Mouse (Mus musculus) heart, embryonic 10.5 days (tissue): ENCODE measurements around the gene Phactr2. TPM values are rescaled to one million over a fixed set of nuclear protein-coding genes. Genes with fewer than 3 reads are reported as not detected.
A peak's percentile ranks its signal among the peaks of the same experiment; 100 is the strongest.
"Not testable (repeated sequence)": the region's sequence is repeated elsewhere in the genome, so short reads cannot be mapped to it uniquely, and the experiment has no call there.

Experiments used
- DNase-seq: peaks from one replicate; pipeline ENCODE4 v3.0.0-alpha.2; 2017; ENCODE audit warnings: low spot score
- H3K27ac ChIP-seq: fragments of 300-500 bp; sonication (generic); 2 replicates; pipeline ENCODE4 v1.5.1; 2016; ENCODE audit warnings: mild to moderate bottlenecking
- H3K27me3 ChIP-seq: fragments of 300-500 bp; sonication (generic); 2 replicates; pipeline ENCODE4 v1.6.1; 2016; ENCODE audit warnings: mild to moderate bottlenecking; ENCODE audit not compliant: poor library complexity, insufficient read depth, severe bottlenecking
- H3K36me3 ChIP-seq: fragments of 300-500 bp; sonication (generic); 2 replicates; pipeline ENCODE4 v1.6.1; 2016; ENCODE audit warnings: mild to moderate bottlenecking, moderate library complexity
- H3K4me1 ChIP-seq: fragments of 300-500 bp; sonication (generic); 2 replicates; pipeline ENCODE4 v1.6.1; 2016; ENCODE audit warnings: mild to moderate bottlenecking
- H3K4me3 ChIP-seq: fragments of 300-500 bp; sonication (generic); 2 replicates; pipeline ENCODE4 v1.5.1; 2016; ENCODE audit warnings: mild to moderate bottlenecking, moderate library complexity
- H3K9me3 ChIP-seq: fragments of 300-500 bp; sonication (generic); 2 replicates; pipeline ENCODE4 v1.6.1; 2016; ENCODE audit warnings: mild to moderate bottlenecking, moderate library complexity
- WGBS: fragments of 180-500 bp; shearing (Covaris S2); methylation state at CpG from one replicate; pipeline ENCODE4 v1.1.7; 2016; 5-methylcytosine and 5-hydroxymethylcytosine counted together
- polyA plus RNA-seq: library from polyadenylated mRNA; unstranded; fragments of >200 nt; fragmentation: Nextera tagmentation; extraction: Ambion mirVana; gene quantifications from 2 replicates; pipeline ENCODE4 v1.2.1, GENCODE M21; 2016

The Phactr2 gene
- polyA plus RNA-seq, 1 experiment from 2014 or later, result 53.3 TPM

GRCm38 (mm10) chr10:13200862-13201261 is 273.4 kb downstream of the Phactr2 start:
- no peak overlapping the region for H3K27ac ChIP-seq
- no peaks in the 10 kb centered on the region for H3K27me3 ChIP-seq
- no peak for DNase-seq
- H3K9me3 ChIP-seq, result no peaks in the 10 kb centered on the region
- H3K36me3 ChIP-seq, result no peaks in the 10 kb centered on the region
- 93% methylated on average over 3 of the region's 3 CpGs for WGBS
- no peaks in the 10 kb centered on the region for H3K4me1 ChIP-seq
- no peak overlapping the region for H3K4me3 ChIP-seq

GRCm38 (mm10) chr10:13199234-13199633 is 275.0 kb downstream of the Phactr2 start:
- Histone ChIP-seq H3K9me3 (no peaks in the 10 kb centered on the region), H3K4me1 (no peaks in the 10 kb centered on the region), H3K27ac (no peak overlapping the region), H3K36me3 (no peaks in the 10 kb centered on the region), H3K27me3 (no peaks in the 10 kb centered on the region), H3K4me3 (no peak overlapping the region)
- DNase-seq, result no peak
- 85% methylated on average over 1 of the region's 1 CpGs for WGBS

DNA sequence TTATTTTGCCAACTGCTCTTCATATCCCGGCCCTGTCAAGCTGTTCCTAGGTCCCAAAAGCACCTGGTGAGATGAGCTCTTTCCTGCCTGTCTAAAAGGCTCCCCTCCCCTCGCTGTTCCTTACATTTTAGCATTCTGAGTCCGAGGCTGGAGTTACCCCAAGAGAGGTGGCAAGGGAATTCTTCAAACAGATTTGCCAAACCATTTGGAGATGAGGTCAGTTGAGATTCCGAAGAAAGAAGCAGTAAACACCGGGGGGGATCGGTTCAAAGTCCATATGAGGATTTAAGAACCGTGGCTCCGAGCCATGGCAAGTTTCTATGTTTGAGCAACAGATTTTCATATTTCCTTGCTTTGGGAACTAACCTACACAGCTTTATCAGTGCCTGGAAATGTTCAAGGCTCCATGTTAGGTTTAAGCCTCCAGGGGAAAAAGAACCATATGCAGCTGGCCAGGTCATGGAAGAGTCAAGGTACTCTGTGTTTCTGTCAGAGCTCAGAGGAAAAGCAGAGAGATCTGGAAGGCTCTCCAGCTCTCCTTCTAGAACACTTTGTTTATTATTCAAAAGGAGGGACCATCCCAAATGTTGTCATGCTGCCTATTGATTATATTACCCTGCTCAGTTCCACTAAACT is 277.2 kb downstream of the Phactr2 start:
- WGBS, result 83% methylated on average over 8 of the region's 8 CpGs
- Histone ChIP-seq H3K4me3 (no peak overlapping the region), H3K36me3 (no peaks in the 10 kb centered on the region), H3K4me1 (peaks cover 4% of the 10 kb centered on the region; the same call in 1 of the 2 replicates), H3K27ac (no peak overlapping the region), H3K9me3 (no peaks in the 10 kb centered on the region), H3K27me3 (no peaks in the 10 kb centered on the region)
- no peak for DNase-seq

GRCm38 (mm10) chr10:13193496-13193895 is 280.7 kb downstream of the Phactr2 start:
- H3K4me1 ChIP-seq, H3K27me3 ChIP-seq, DNase-seq, H3K9me3 ChIP-seq: not testable (repeated sequence)
- WGBS, result 85% methylated on average over 7 of the region's 7 CpGs
- H3K36me3 ChIP-seq, result peaks cover 31% of the 10 kb centered on the region
- H3K4me3 ChIP-seq, result peak overlapping the region; percentile 92
- H3K27ac ChIP-seq, result peak overlapping the region; percentile 94; the same call in 1 of the 2 replicates

GRCm38 (mm10) chr10:13192731-13193351 is 281.4 kb downstream of the Phactr2 start, which contains the start of gene Ltv1:
Gene Ltv1 (minus strand): TSS chr10:13193168.
- Histone ChIP-seq H3K36me3 (peaks cover 36% of the 10 kb centered on the region), H3K27me3 (no peaks in the 10 kb centered on the region), H3K9me3 (no peaks in the 10 kb centered on the region), H3K4me3 (peak within 1 kb of the TSS; percentile 92), H3K27ac (peak within 1 kb of the TSS; percentile 94), H3K4me1 (peaks cover 6% of the 10 kb centered on the region; the same call in 1 of the 2 replicates)
- DNase-seq, result peak; percentile 97
- WGBS, result under 1% methylated on average over 43 of the region's 43 CpGs

DNA sequence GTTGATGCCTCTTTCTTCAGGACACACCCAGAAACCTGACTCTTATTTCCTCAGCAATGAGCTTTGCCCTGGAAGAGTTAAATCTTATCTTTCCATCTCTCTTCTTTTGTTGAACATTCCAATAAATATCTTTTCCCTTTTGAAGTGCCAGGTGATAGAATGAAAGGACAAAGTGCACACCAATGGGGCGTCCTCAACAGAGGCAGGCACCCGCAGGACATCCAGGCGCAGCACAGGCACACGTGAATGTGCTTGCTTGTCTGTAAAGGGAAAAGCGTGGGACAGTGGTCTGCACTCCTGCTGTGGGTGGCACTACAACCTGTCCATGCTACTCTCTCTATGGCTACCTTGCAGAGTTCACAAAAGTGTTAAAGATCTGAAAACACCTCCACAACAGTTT is 284.3 kb downstream of the Phactr2 start:
- Histone ChIP-seq H3K4me1 (peaks cover 6% of the 10 kb centered on the region; the same call in 1 of the 2 replicates), H3K4me3 (no peak overlapping the region), H3K36me3 (peaks cover 65% of the 10 kb centered on the region), H3K27ac (no peak overlapping the region), H3K9me3 (no peaks in the 10 kb centered on the region), H3K27me3 (no peaks in the 10 kb centered on the region)
- DNase-seq, result no peak
- WGBS, result 87% methylated on average over 5 of the region's 5 CpGs

DNA sequence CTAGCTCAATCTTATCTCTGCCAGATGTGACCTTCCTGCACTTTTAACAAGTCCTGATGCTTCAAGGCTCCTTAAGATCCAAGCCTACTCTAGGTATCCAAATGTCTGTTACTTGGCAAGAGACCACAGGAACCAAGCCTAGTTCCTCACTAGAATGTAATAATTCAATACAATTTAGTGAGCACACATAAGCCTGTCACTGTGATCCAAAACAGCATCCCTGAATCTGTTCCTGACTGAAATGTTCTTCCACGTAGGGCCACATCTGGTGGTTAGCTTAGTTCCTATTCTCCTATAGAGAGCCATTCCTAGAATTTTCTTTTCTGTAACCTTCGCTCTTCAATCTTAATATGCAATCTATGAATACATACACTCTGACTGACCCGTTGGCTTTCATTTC is 287.5 kb downstream of the Phactr2 start:
- Histone ChIP-seq H3K4me3 (no peak overlapping the region), H3K4me1 (no peaks in the 10 kb centered on the region), H3K27ac (no peak overlapping the region), H3K9me3 (no peaks in the 10 kb centered on the region), H3K36me3 (peaks cover 90% of the 10 kb centered on the region), H3K27me3 (no peaks in the 10 kb centered on the region)
- DNase-seq, result no peak
- 91% methylated on average over 3 of the region's 3 CpGs for WGBS

- 0 out of 2 replicates have a peak, but pooled peaks cover 2% of the 10 kb centered on the region for H3K4me1 ChIP-seq
- no peaks in the 10 kb centered on the region for H3K9me3 ChIP-seq
- peaks cover 92% of the 10 kb centered on the region for H3K36me3 ChIP-seq
- H3K27me3 ChIP-seq, result no peaks in the 10 kb centered on the region
- no peak for DNase-seq
- no peak overlapping the region for H3K4me3 ChIP-seq
- 74% methylated on average over 4 of the region's 4 CpGs for WGBS
- H3K27ac ChIP-seq, result no peak overlapping the region
Measured at GRCm38 (mm10) chr10:13184170-13184766, 289.9 kb downstream of the Phactr2 start.

DNA sequence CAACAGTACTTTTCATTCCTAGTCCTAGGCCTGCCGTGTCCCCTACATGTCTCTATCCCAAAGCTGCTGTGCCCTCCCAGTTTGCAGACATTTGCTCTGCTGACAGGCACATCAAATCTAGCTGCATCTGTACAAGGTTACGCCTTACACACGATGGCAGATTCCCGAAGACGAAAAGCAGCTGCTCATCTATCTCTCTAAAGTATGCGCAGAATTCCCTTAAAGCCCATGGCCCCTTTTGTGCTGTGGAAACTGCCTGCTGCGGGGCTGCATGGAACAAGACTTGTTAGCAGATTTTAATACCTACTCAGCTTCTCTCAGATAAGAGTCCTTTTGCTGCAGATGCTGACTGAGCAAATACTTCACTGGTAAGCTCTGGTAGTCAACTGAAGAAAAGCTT is 294.0 kb downstream of the Phactr2 start:
- H3K4me1 ChIP-seq, result 0 out of 2 replicates have a peak, but pooled peaks cover 2% of the 10 kb centered on the region
- no peak overlapping the region for H3K4me3 ChIP-seq
- no peaks in the 10 kb centered on the region for H3K9me3 ChIP-seq
- H3K36me3 ChIP-seq, result peaks cover 86% of the 10 kb centered on the region
- WGBS, result 54% methylated on average over 7 of the region's 7 CpGs
- H3K27me3 ChIP-seq, result no peaks in the 10 kb centered on the region
- H3K27ac ChIP-seq, result no peak overlapping the region
- peak; percentile 81 for DNase-seq

- Histone ChIP-seq H3K27me3 (no peaks in the 10 kb centered on the region), H3K36me3 (peaks cover 70% of the 10 kb centered on the region), H3K9me3 (no peaks in the 10 kb centered on the region), H3K4me1 (0 out of 2 replicates have a peak, but pooled peaks cover 2% of the 10 kb centered on the region), H3K4me3 (no peak within 1 kb of the TSS), H3K27ac (no peak within 1 kb of the TSS)
- peak; percentile 10 for DNase-seq
- WGBS, result 77% methylated on average over 7 of the region's 7 CpGs
Measured at GRCm38 (mm10) chr10:13177973-13178624, 296.1 kb downstream of the Phactr2 start, which contains the start of gene Zc2hc1b. Gene Zc2hc1b (minus strand): TSS chr10:13178023.

GRCm38 (mm10) chr10:13175866-13176265 is 298.3 kb downstream of the Phactr2 start:
- peak; percentile 10 for DNase-seq
- H3K9me3 ChIP-seq, result no peaks in the 10 kb centered on the region
- H3K36me3 ChIP-seq, result peaks cover 48% of the 10 kb centered on the region
- H3K27ac ChIP-seq, result no peak overlapping the region
- H3K27me3 ChIP-seq, result no peaks in the 10 kb centered on the region
- peaks cover 18% of the 10 kb centered on the region; the same call in 1 of the 2 replicates for H3K4me1 ChIP-seq
- no peak overlapping the region for H3K4me3 ChIP-seq
- WGBS, result 89% methylated on average over 7 of the region's 7 CpGs

DNA sequence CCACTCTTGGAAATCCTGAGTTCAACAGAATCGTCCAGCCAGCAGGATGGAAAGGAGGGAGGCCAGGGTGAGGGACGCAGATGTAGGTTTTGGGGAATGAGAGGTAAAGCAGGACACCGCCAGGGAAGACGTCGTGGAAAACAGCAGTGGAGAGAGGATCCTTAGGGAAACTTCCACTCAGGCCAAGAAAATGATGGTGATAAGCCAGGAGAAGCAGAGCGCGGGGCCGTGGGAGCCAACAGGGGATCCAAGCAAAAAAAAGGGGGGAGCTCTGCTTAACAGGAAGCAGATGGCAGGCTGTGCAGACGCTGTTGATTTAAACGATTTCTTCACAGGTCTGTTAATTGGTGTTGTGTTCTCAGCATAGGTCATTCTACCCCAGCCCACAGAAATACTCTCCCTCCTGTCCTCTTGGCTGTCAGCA is 301.4 kb downstream of the Phactr2 start:
- H3K27ac ChIP-seq, result peak overlapping the region; percentile 72; the same call in 1 of the 2 replicates
- H3K4me3 ChIP-seq, result no peak overlapping the region
- H3K4me1 ChIP-seq, result peaks cover 38% of the 10 kb centered on the region
- peak; percentile 61 for DNase-seq
- H3K36me3 ChIP-seq, result peaks cover 18% of the 10 kb centered on the region
- H3K9me3 ChIP-seq, result no peaks in the 10 kb centered on the region
- no peaks in the 10 kb centered on the region for H3K27me3 ChIP-seq
- 39% methylated on average over 10 of the region's 10 CpGs for WGBS
